Mouse (Mus musculus): Measurements from ENCODE around the gene Akap11.

DNA sequence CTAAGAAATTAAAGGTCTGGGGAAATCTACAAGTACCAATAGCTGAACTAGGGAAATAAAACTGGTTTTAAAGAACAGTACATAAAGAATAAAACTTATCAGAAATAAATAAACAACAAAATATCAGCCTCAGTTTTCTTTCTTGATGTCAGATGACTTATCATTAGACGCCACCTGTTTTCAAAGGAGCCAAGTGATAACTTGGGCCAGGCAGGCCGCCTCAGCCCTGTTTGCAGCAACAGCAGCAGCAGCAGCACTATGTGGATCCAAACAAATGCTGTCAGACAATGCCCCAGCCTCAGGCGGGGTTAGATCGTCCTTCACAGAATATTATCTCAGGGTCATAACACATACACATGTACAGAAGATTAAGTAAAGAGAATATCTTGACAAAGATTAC lies 41.4 kb downstream of the Akap11 start:
- TF ChIP-seq TCF12 (IDR thresholded peaks at IDR 0.05; ENCODE audit: low read depth, low read length): no peak
- TF ChIP-seq ETS1 (conservative IDR thresholded peaks at IDR 0.05; ENCODE audit: low read depth, low read length): no peak
